Mouse (Mus musculus) cortical plate, adult 2 months (tissue): Measurements from ENCODE around the gene Hspa13. TPM values are rescaled to one million over a fixed set of nuclear protein-coding genes. Genes with fewer than 3 reads are reported as not detected.

Source experiments
- H3K27ac ChIP-seq: fragments of 200-500 bp; 2 replicates; pipeline ENCODE4 v1.5.1; 2012; ENCODE audit warnings: low read length, control low read depth, inconsistent platforms; ENCODE audit not compliant: insufficient read depth
- H3K4me1 ChIP-seq: fragments of 200-500 bp; 2 replicates; pipeline ENCODE4 v1.6.1; 2011; ENCODE audit warnings: low read length; ENCODE audit not compliant: control insufficient read depth, insufficient read depth
- H3K4me3 ChIP-seq: fragments of 200-500 bp; 2 replicates; pipeline ENCODE4 v1.5.1; 2011; ENCODE audit warnings: mild to moderate bottlenecking, low read length, control low read depth; ENCODE audit not compliant: insufficient read depth
- CTCF ChIP-seq: fragments of 200-500 bp; IDR thresholded peaks from 2 replicates; pipeline ENCODE4 v1.5.1; 2011; ENCODE audit warnings: mild to moderate bottlenecking, control low read depth, low read length; ENCODE audit not compliant: insufficient read depth; ENCODE audit errors: extremely low read depth
- POLR2A ChIP-seq: fragments of 200-500 bp; IDR thresholded peaks from 2 replicates; pipeline ENCODE4 v1.6.1; 2011; ENCODE audit warnings: mild to moderate bottlenecking, low read length, control low read depth; ENCODE audit not compliant: insufficient read depth; ENCODE audit errors: extremely low read depth
- polyA plus RNA-seq: library from polyadenylated mRNA; depleted of rRNA; stranded (reverse); fragments of >200 nt; gene quantifications from 2 replicates; pipeline ENCODE4 v1.2.3, GENCODE M21; 2012; rRNA removed

Gene Hspa13
- polyA plus RNA-seq, result 16.7 and 16.9 TPM in 2 replicates

GRCm38 (mm10) chr16:75766388-75767249 is at the start of gene Hspa13:
TSS of gene Hspa13 (minus strand) at chr16:75767104.
- no peak for TF ChIP-seq CTCF
- peak; percentile 75 for TF ChIP-seq POLR2A
- peaks cover 3% of the 10 kb centered on the region; the same call in 1 of the 2 replicates for H3K4me1 ChIP-seq
- H3K4me3 ChIP-seq, result peak within 1 kb of the TSS; percentile 83
- H3K27ac ChIP-seq, result no peak within 1 kb of the TSS

GRCm38 (mm10) chr16:75779271-75779670 is 12.4 kb upstream of the Hspa13 start:
- Histone ChIP-seq H3K4me3 (no peak overlapping the region), H3K4me1 (no peaks in the 10 kb centered on the region), H3K27ac (no peak overlapping the region)
- no peak for TF ChIP-seq POLR2A
- TF ChIP-seq CTCF, result no peak

- TF ChIP-seq CTCF, result no peak
- no peak for TF ChIP-seq POLR2A
- no peaks in the 10 kb centered on the region for H3K4me1 ChIP-seq
- H3K4me3 ChIP-seq, result no peak overlapping the region
- H3K27ac ChIP-seq, result no peak overlapping the region
These were observed 6.3 kb upstream of the Hspa13 start for GRCm38 (mm10) chr16:75773222-75773621.

GRCm38 (mm10) chr16:75767250-75768002 is 522 bp upstream of the Hspa13 start:
- TF ChIP-seq POLR2A (no peak), CTCF (no peak)
- peak overlapping the region; percentile 83 for H3K4me3 ChIP-seq
- H3K27ac ChIP-seq, result no peak overlapping the region
- peaks cover 3% of the 10 kb centered on the region; the same call in 1 of the 2 replicates for H3K4me1 ChIP-seq

- Histone ChIP-seq H3K4me1 (no peaks in the 10 kb centered on the region), H3K4me3 (no peak overlapping the region), H3K27ac (no peak overlapping the region)
- TF ChIP-seq POLR2A (no peak), CTCF (no peak)
These were observed 14.0 kb downstream of the Hspa13 start for GRCm38 (mm10) chr16:75752876-75753275.

- H3K27ac ChIP-seq, result no peak overlapping the region
- H3K4me3 ChIP-seq, result no peak overlapping the region
- TF ChIP-seq POLR2A, result no peak
- TF ChIP-seq CTCF, result no peak
- H3K4me1 ChIP-seq, result no peaks in the 10 kb centered on the region
These were observed 16.8 kb downstream of the Hspa13 start for GRCm38 (mm10) chr16:75750103-75750502.

- no peak overlapping the region for H3K27ac ChIP-seq
- H3K4me1 ChIP-seq, result no peaks in the 10 kb centered on the region
- TF ChIP-seq CTCF (no peak), POLR2A (no peak)
- H3K4me3 ChIP-seq, result no peak overlapping the region
These were observed 18.0 kb downstream of the Hspa13 start for GRCm38 (mm10) chr16:75748926-75749325.

GRCm38 (mm10) chr16:75744014-75744413 is 22.9 kb downstream of the Hspa13 start:
- Histone ChIP-seq H3K27ac (no peak overlapping the region), H3K4me3 (no peak overlapping the region), H3K4me1 (no peaks in the 10 kb centered on the region)
- TF ChIP-seq CTCF (no peak), POLR2A (no peak)

GRCm38 (mm10) chr16:75717405-75718173 is 49.3 kb downstream of the Hspa13 start:
- H3K27ac ChIP-seq, result no peak overlapping the region
- H3K4me1 ChIP-seq, result no peaks in the 10 kb centered on the region
- no peak overlapping the region for H3K4me3 ChIP-seq
- TF ChIP-seq CTCF, result no peak
- TF ChIP-seq POLR2A, result no peak
